Comparison of ENCODE assay signal across 15 mouse cellular contexts in genomic region chr6:128115121-128115520, GRCm38 (mm10). TPM values are rescaled to one million over a fixed set of nuclear protein-coding genes. Genes with fewer than 3 reads are reported as not detected.
DNase-seq lines count a peak whose midpoint lies in the region; ATAC-seq and TF ChIP-seq lines count a peak whose summit lies in the region.
"Had no signal": no experiment of that assay in that cellular context is flagged by ENCODE, and none has a peak within 500 bp of the region (broad histone marks: within the 10 kb centered on the region; RNA-seq: fewer than 3 reads in every experiment).

No protein-coding gene starts in this region.

- H3K9me3 ChIP-seq in forebrain, postnatal 0 days (ENCODE audit: low read length), result no peaks in the 10 kb centered on the region
- no peaks in the 10 kb centered on the region for H3K9me3 ChIP-seq in forebrain, embryonic 16.5 days (ENCODE audit: control insufficient read depth, low read length)
- H3K9me3 ChIP-seq in hindbrain, embryonic 16.5 days (ENCODE audit: control insufficient read depth, low read length), result no peaks in the 10 kb centered on the region
- H3K9me3 ChIP-seq in hindbrain, embryonic 14.5 days (ENCODE audit: control insufficient read depth, low read length), result no peaks in the 10 kb centered on the region
- H3K9me3 ChIP-seq: heart, embryonic 15.5 days; limb, embryonic 13.5 days had no signal

- no peaks in the 10 kb centered on the region for H3K36me3 ChIP-seq in forebrain, postnatal 0 days (ENCODE audit: insufficient read depth)
- no peaks in the 10 kb centered on the region for H3K36me3 ChIP-seq in forebrain, embryonic 16.5 days (ENCODE audit: control insufficient read depth, insufficient read depth)
- no peaks in the 10 kb centered on the region for H3K36me3 ChIP-seq in hindbrain, embryonic 16.5 days (ENCODE audit: control insufficient read depth, insufficient read depth, low read length)
- no peaks in the 10 kb centered on the region for H3K36me3 ChIP-seq in hindbrain, embryonic 14.5 days (replicated peaks; ENCODE audit: control insufficient read depth, insufficient read depth)

- no peak for ATAC-seq in forebrain, postnatal 0 days
- no peak for ATAC-seq in forebrain, embryonic 16.5 days
- peak; percentile 41; the same call in 1 of the 2 replicates for ATAC-seq in hindbrain, embryonic 16.5 days
- ATAC-seq in hindbrain, embryonic 14.5 days (ENCODE audit: low FRiP score), result no peak

- WGBS in forebrain, postnatal 0 days, result 67% methylated on average over 6 of the region's 6 CpGs
- 74% methylated on average over 6 of the region's 6 CpGs for WGBS in forebrain, embryonic 16.5 days
- WGBS in hindbrain, embryonic 16.5 days, result 59% methylated on average over 6 of the region's 6 CpGs
- WGBS in hindbrain, embryonic 14.5 days, result 66% methylated on average over 6 of the region's 6 CpGs

- H3K9ac ChIP-seq in forebrain, postnatal 0 days, result no peak overlapping the region
- no peak overlapping the region for H3K9ac ChIP-seq in forebrain, embryonic 16.5 days (replicated peaks; ENCODE audit: low read depth, low read length)
- no peak overlapping the region for H3K9ac ChIP-seq in hindbrain, embryonic 16.5 days (ENCODE audit: low read depth, low read length)
- no peak overlapping the region for H3K9ac ChIP-seq in hindbrain, embryonic 14.5 days
- H3K9ac ChIP-seq: heart, embryonic 15.5 days; limb, embryonic 13.5 days; liver, embryonic 14.5 days had no signal

- no peaks in the 10 kb centered on the region for H3K27me3 ChIP-seq in forebrain, postnatal 0 days (ENCODE audit: insufficient read depth, low read length)
- no peaks in the 10 kb centered on the region for H3K27me3 ChIP-seq in forebrain, embryonic 16.5 days (replicated peaks; ENCODE audit: control insufficient read depth, insufficient read depth, low read length)
- no peaks in the 10 kb centered on the region for H3K27me3 ChIP-seq in hindbrain, embryonic 16.5 days (replicated peaks; ENCODE audit: control insufficient read depth, insufficient read depth, low read length)
- H3K27me3 ChIP-seq in hindbrain, embryonic 14.5 days (ENCODE audit: control insufficient read depth, insufficient read depth, low read length), result no peaks in the 10 kb centered on the region
- H3K27me3 ChIP-seq: heart, embryonic 15.5 days; limb, embryonic 13.5 days had no signal

- no peak for TF ChIP-seq CTCF in forebrain, postnatal 0 days (IDR thresholded peaks at IDR 0.05; ENCODE audit: low read depth)

- no peak overlapping the region for H3K4me3 ChIP-seq in forebrain, postnatal 0 days (ENCODE audit: low read depth, low read length)
- no peak overlapping the region for H3K4me3 ChIP-seq in forebrain, embryonic 16.5 days (replicated peaks; ENCODE audit: low read length)
- H3K4me3 ChIP-seq in hindbrain, embryonic 16.5 days (ENCODE audit: low read length), result no peak overlapping the region
- H3K4me3 ChIP-seq in hindbrain, embryonic 14.5 days (replicated peaks; ENCODE audit: low read length), result no peak overlapping the region
- H3K4me3 ChIP-seq: heart, embryonic 15.5 days; limb, embryonic 13.5 days had no signal

- H3K4me2 ChIP-seq in forebrain, postnatal 0 days (ENCODE audit: low read depth), result no peak overlapping the region
- no peak overlapping the region for H3K4me2 ChIP-seq in forebrain, embryonic 16.5 days (ENCODE audit: low read length)
- H3K4me2 ChIP-seq in hindbrain, embryonic 16.5 days (ENCODE audit: low read length), result no peak overlapping the region
- H3K4me2 ChIP-seq in hindbrain, embryonic 14.5 days (replicated peaks), result no peak overlapping the region
- H3K4me2 ChIP-seq: heart, embryonic 15.5 days; limb, embryonic 13.5 days had no signal

- peaks cover 8% of the 10 kb centered on the region; the same call in 1 of the 2 replicates for H3K4me1 ChIP-seq in forebrain, postnatal 0 days (ENCODE audit: insufficient read depth)
- peaks cover 12% of the 10 kb centered on the region for H3K4me1 ChIP-seq in forebrain, embryonic 16.5 days (replicated peaks; ENCODE audit: control insufficient read depth, insufficient read depth, low read length)
- peaks cover 18% of the 10 kb centered on the region for H3K4me1 ChIP-seq in hindbrain, embryonic 16.5 days (ENCODE audit: control insufficient read depth, insufficient read depth, low read depth, low read length)
- peaks cover 25% of the 10 kb centered on the region for H3K4me1 ChIP-seq in hindbrain, embryonic 14.5 days (replicated peaks; ENCODE audit: control insufficient read depth, insufficient read depth, low read length)

- DNase-seq in forebrain, postnatal 0 days, result no peak
- DNase-seq in hindbrain, embryonic 14.5 days (ENCODE audit: low spot score), result no peak
- peak; percentile 65 for DNase-seq in 3134 (ENCODE audit: extremely low read depth, insufficient read length, low spot score)
- peak; percentile 84 for DNase-seq in 3T3-L1 (ENCODE audit: low read depth, low spot score)
- DNase-seq in cerebellum, adult 8-10 months, result no peak
- DNase-seq in Muller cell, postnatal 12 days (ENCODE audit: inconsistent ontology term), result no peak
- DNase-seq: kidney, adult 8-10 months; kidney, postnatal 4 days; right cerebral cortex, postnatal 4 days; thymus, postnatal 4 days had no signal

- H3K27ac ChIP-seq in forebrain, postnatal 0 days (ENCODE audit: low read depth, low read length), result peak overlapping the region; percentile 9; the same call in 1 of the 2 replicates
- no peak overlapping the region for H3K27ac ChIP-seq in forebrain, embryonic 16.5 days (ENCODE audit: low read length)
- H3K27ac ChIP-seq in hindbrain, embryonic 16.5 days (ENCODE audit: low read depth, low read length), result no peak overlapping the region
- no peak overlapping the region for H3K27ac ChIP-seq in hindbrain, embryonic 14.5 days
- H3K27ac ChIP-seq: heart, embryonic 15.5 days; limb, embryonic 13.5 days; liver, embryonic 14.5 days had no signal

RNA-seq across cellular contexts. Expression of gene Tspan9, which starts 28.3 kb away (rescaled TPM):
- 140 and 150 TPM in 2 replicates for total RNA-seq in forebrain, postnatal 0 days (2014; rRNA removed)
- 52.7 and 63.9 TPM in 2 replicates for polyA plus RNA-seq in forebrain, postnatal 0 days (2015; fragmentation: Nextera tagmentation; extraction: Ambion mirVana)
- 56.6 and 57.4 TPM in 2 replicates for polyA plus RNA-seq in forebrain, embryonic 16.5 days (2015; fragmentation: Nextera tagmentation; extraction: Ambion mirVana)
- polyA plus RNA-seq in hindbrain, embryonic 16.5 days (2015; fragmentation: Nextera tagmentation; extraction: Ambion mirVana), result 62.6 and 66.8 TPM in 2 replicates
- polyA plus RNA-seq in hindbrain, embryonic 14.5 days (2014; fragmentation: Nextera tagmentation; extraction: Ambion mirVana), result 41.3 and 43.4 TPM in 2 replicates

Comparison
In these comparisons a context has a peak if more than half of its experiments do, and no peak if none do; other contexts are left out.
1. DNase-seq: peak in 3134 (single experiment) and 3T3-L1 (single experiment); none in forebrain, postnatal 0 days (single experiment), hindbrain, embryonic 14.5 days (single experiment), cerebellum, adult 8-10 months (single experiment) and Muller cell, postnatal 12 days (single experiment).